Mouse (Mus musculus) limb, embryonic 13.5 days (tissue): Measurements from ENCODE around the gene Klf11. TPM values are rescaled to one million over a fixed set of nuclear protein-coding genes. Genes with fewer than 3 reads are reported as not detected.

Experiments used
- ATAC-seq: fragments of 200-750 bp; cut with Nextera tagmentation; 2 replicates; pipeline ENCODE4 v1.8.0; 2017; ENCODE audit warnings: low read depth, moderate number of reproducible peaks, moderate TSS enrichment; ENCODE audit not compliant: low FRiP score
- H3K27ac ChIP-seq: fragments of 300-500 bp; sonication (generic); 2 replicates; pipeline ENCODE4 v1.5.1; 2015; ENCODE audit warnings: inconsistent platforms, mild to moderate bottlenecking, moderate library complexity
- H3K27me3 ChIP-seq: fragments of 300-500 bp; sonication (generic); 2 replicates; pipeline ENCODE4 v1.6.1; 2015; ENCODE audit warnings: mild to moderate bottlenecking, inconsistent platforms
- H3K36me3 ChIP-seq: fragments of 300-500 bp; sonication (generic); 2 replicates; pipeline ENCODE4 v1.6.1; 2015; ENCODE audit warnings: inconsistent platforms, mild to moderate bottlenecking, moderate library complexity
- H3K4me1 ChIP-seq: fragments of 300-500 bp; sonication (generic); 2 replicates; pipeline ENCODE4 v1.6.1; 2015; ENCODE audit warnings: inconsistent platforms
- H3K4me2 ChIP-seq: fragments of 300-500 bp; sonication (generic); replicated peaks from 2 replicates; pipeline ENCODE4 v1.6.1; 2015; ENCODE audit warnings: inconsistent platforms, mild to moderate bottlenecking, moderate library complexity
- H3K4me3 ChIP-seq: fragments of 300-500 bp; sonication (generic); 2 replicates; pipeline ENCODE4 v1.5.1; 2015; ENCODE audit warnings: moderate library complexity, mild to moderate bottlenecking, inconsistent platforms
- H3K9ac ChIP-seq: fragments of 300-500 bp; sonication (generic); 2 replicates; pipeline ENCODE4 v1.6.1; 2015; ENCODE audit warnings: mild to moderate bottlenecking, inconsistent platforms
- H3K9me3 ChIP-seq: fragments of 300-500 bp; sonication (generic); 2 replicates; pipeline ENCODE4 v1.6.1; 2016; ENCODE audit warnings: inconsistent platforms
- WGBS: fragments of 180-500 bp; shearing (Covaris S2); methylation state at CpG from one replicate; pipeline ENCODE4 v1.1.7; 2015; 5-methylcytosine and 5-hydroxymethylcytosine counted together
- polyA plus RNA-seq: library from polyadenylated mRNA; unstranded; fragments of >200 nt; fragmentation: Nextera tagmentation; extraction: Ambion mirVana; gene quantifications from 2 replicates; pipeline ENCODE4 v1.2.1, GENCODE M21; 2015

Klf11 gene
- 12.4 and 13.1 TPM in 2 replicates for polyA plus RNA-seq

- peaks cover 39% of the 10 kb centered on the region for H3K4me1 ChIP-seq
- H3K27me3 ChIP-seq: no peaks in the 10 kb centered on the region
- peak within 1 kb of the TSS; percentile 94 for H3K9ac ChIP-seq
- peak; percentile 94 for ATAC-seq
- peak within 1 kb of the TSS; percentile 67 for H3K4me2 ChIP-seq
- H3K27ac ChIP-seq: peak within 1 kb of the TSS; percentile 89
- H3K4me3 ChIP-seq: peak within 1 kb of the TSS; percentile 88
- no peaks in the 10 kb centered on the region for H3K9me3 ChIP-seq
- peaks cover 28% of the 10 kb centered on the region for H3K36me3 ChIP-seq
- under 1% methylated on average over 58 of the region's 68 CpGs for WGBS
These were observed at the start of gene Klf11 for GRCm38 (mm10) chr12:24651063-24651557. Gene Klf11, plus strand, starts transcription at chr12:24651274.

GRCm38 (mm10) chr12:24603266-24603665 lies 47.8 kb upstream of the Klf11 start:
- no peak for ATAC-seq
- Histone ChIP-seq H3K4me1 (peaks cover 5% of the 10 kb centered on the region; the same call in 1 of the 2 replicates), H3K9ac (no peak overlapping the region), H3K9me3 (no peaks in the 10 kb centered on the region), H3K27ac (no peak overlapping the region), H3K36me3 (no peaks in the 10 kb centered on the region), H3K4me2 (no peak overlapping the region), H3K4me3 (no peak overlapping the region), H3K27me3 (no peaks in the 10 kb centered on the region)
- 36% methylated on average over 2 of the region's 2 CpGs for WGBS

GRCm38 (mm10) chr12:24606166-24606565 lies 44.9 kb upstream of the Klf11 start:
- Histone ChIP-seq H3K4me1 (no peaks in the 10 kb centered on the region), H3K9me3 (no peaks in the 10 kb centered on the region), H3K4me3 (no peak overlapping the region), H3K27ac (no peak overlapping the region), H3K4me2 (no peak overlapping the region), H3K27me3 (no peaks in the 10 kb centered on the region), H3K9ac (no peak overlapping the region), H3K36me3 (no peaks in the 10 kb centered on the region)
- 81% methylated on average over 10 of the region's 10 CpGs for WGBS
- no peak for ATAC-seq

GRCm38 (mm10) chr12:24612591-24612990 lies 38.5 kb upstream of the Klf11 start:
- WGBS: 59% methylated on average over 6 of the region's 6 CpGs
- Histone ChIP-seq H3K4me3 (no peak overlapping the region), H3K36me3 (peaks cover 5% of the 10 kb centered on the region; the same call in 1 of the 2 replicates), H3K27ac (no peak overlapping the region), H3K4me2 (no peak overlapping the region), H3K9me3 (no peaks in the 10 kb centered on the region), H3K9ac (no peak overlapping the region), H3K4me1 (no peaks in the 10 kb centered on the region), H3K27me3 (no peaks in the 10 kb centered on the region)
- no peak for ATAC-seq

GRCm38 (mm10) chr12:24614452-24615075 lies 36.5 kb upstream of the Klf11 start:
- H3K4me2 ChIP-seq: no peak overlapping the region
- H3K9ac ChIP-seq: no peak overlapping the region
- H3K36me3 ChIP-seq: peaks cover 5% of the 10 kb centered on the region; the same call in 1 of the 2 replicates
- ATAC-seq: no peak
- 84% methylated on average over 17 of the region's 17 CpGs for WGBS
- no peak overlapping the region for H3K4me3 ChIP-seq
- H3K27me3 ChIP-seq: no peaks in the 10 kb centered on the region
- H3K9me3 ChIP-seq: no peaks in the 10 kb centered on the region
- H3K4me1 ChIP-seq: no peaks in the 10 kb centered on the region
- no peak overlapping the region for H3K27ac ChIP-seq

GRCm38 (mm10) chr12:24615140-24615539 lies 35.9 kb upstream of the Klf11 start:
- WGBS: 67% methylated on average over 3 of the region's 3 CpGs
- Histone ChIP-seq H3K36me3 (peaks cover 5% of the 10 kb centered on the region; the same call in 1 of the 2 replicates), H3K9me3 (no peaks in the 10 kb centered on the region), H3K4me1 (no peaks in the 10 kb centered on the region), H3K27ac (no peak overlapping the region), H3K9ac (no peak overlapping the region), H3K4me2 (no peak overlapping the region), H3K4me3 (no peak overlapping the region), H3K27me3 (no peaks in the 10 kb centered on the region)
- no peak for ATAC-seq

- Histone ChIP-seq H3K4me3 (no peak overlapping the region), H3K27ac (no peak overlapping the region), H3K4me1 (no peaks in the 10 kb centered on the region), H3K27me3 (no peaks in the 10 kb centered on the region), H3K9me3 (no peaks in the 10 kb centered on the region), H3K9ac (no peak overlapping the region), H3K36me3 (no peaks in the 10 kb centered on the region), H3K4me2 (no peak overlapping the region)
- no peak for ATAC-seq
- 78% methylated on average over 4 of the region's 4 CpGs for WGBS
These were observed 31.6 kb upstream of the Klf11 start for GRCm38 (mm10) chr12:24619436-24619835.

- H3K36me3 ChIP-seq: no peaks in the 10 kb centered on the region
- no peak overlapping the region for H3K9ac ChIP-seq
- no peaks in the 10 kb centered on the region for H3K27me3 ChIP-seq
- H3K4me1 ChIP-seq: no peaks in the 10 kb centered on the region
- no peak for ATAC-seq
- no peaks in the 10 kb centered on the region for H3K9me3 ChIP-seq
- H3K4me3 ChIP-seq: no peak overlapping the region
- no peak overlapping the region for H3K27ac ChIP-seq
- no peak overlapping the region for H3K4me2 ChIP-seq
- WGBS: 82% methylated on average over 12 of the region's 12 CpGs
These were observed 27.4 kb upstream of the Klf11 start for GRCm38 (mm10) chr12:24623486-24624251.

GRCm38 (mm10) chr12:24626401-24626800 lies 24.7 kb upstream of the Klf11 start:
- no peak overlapping the region for H3K27ac ChIP-seq
- no peak overlapping the region for H3K4me2 ChIP-seq
- no peak overlapping the region for H3K9ac ChIP-seq
- H3K4me3 ChIP-seq: no peak overlapping the region
- WGBS: 90% methylated on average over 5 of the region's 5 CpGs
- H3K9me3 ChIP-seq: no peaks in the 10 kb centered on the region
- no peaks in the 10 kb centered on the region for H3K4me1 ChIP-seq
- no peak for ATAC-seq
- H3K27me3 ChIP-seq: no peaks in the 10 kb centered on the region
- H3K36me3 ChIP-seq: no peaks in the 10 kb centered on the region

- Histone ChIP-seq H3K27ac (no peak overlapping the region), H3K9ac (no peak overlapping the region), H3K4me2 (no peak overlapping the region), H3K36me3 (no peaks in the 10 kb centered on the region), H3K9me3 (no peaks in the 10 kb centered on the region), H3K27me3 (no peaks in the 10 kb centered on the region), H3K4me3 (no peak overlapping the region), H3K4me1 (no peaks in the 10 kb centered on the region)
- ATAC-seq: no peak
- 46% methylated on average over 3 of the region's 3 CpGs for WGBS
These were observed 23.9 kb upstream of the Klf11 start for GRCm38 (mm10) chr12:24627215-24627614.

GRCm38 (mm10) chr12:24630220-24630619 lies 20.9 kb upstream of the Klf11 start:
- H3K9me3 ChIP-seq: no peaks in the 10 kb centered on the region
- no peak overlapping the region for H3K9ac ChIP-seq
- 83% methylated on average over 1 of the region's 1 CpGs for WGBS
- H3K4me2 ChIP-seq: no peak overlapping the region
- no peak overlapping the region for H3K4me3 ChIP-seq
- peaks cover 8% of the 10 kb centered on the region; the same call in 1 of the 2 replicates for H3K4me1 ChIP-seq
- H3K36me3 ChIP-seq: no peaks in the 10 kb centered on the region
- no peak overlapping the region for H3K27ac ChIP-seq
- ATAC-seq: no peak
- H3K27me3 ChIP-seq: no peaks in the 10 kb centered on the region

GRCm38 (mm10) chr12:24632404-24632803 lies 18.7 kb upstream of the Klf11 start:
- Histone ChIP-seq H3K4me1 (peaks cover 8% of the 10 kb centered on the region; the same call in 1 of the 2 replicates), H3K9ac (no peak overlapping the region), H3K36me3 (no peaks in the 10 kb centered on the region), H3K27ac (no peak overlapping the region), H3K27me3 (no peaks in the 10 kb centered on the region), H3K4me3 (no peak overlapping the region), H3K4me2 (no peak overlapping the region), H3K9me3 (no peaks in the 10 kb centered on the region)
- 69% methylated on average over 4 of the region's 4 CpGs for WGBS
- ATAC-seq: no peak
